Mouse (Mus musculus) right cerebral cortex, adult 2 months (tissue): ENCODE measurements at regions not wholly inside any gene's neighbourhood (a gene's known extent, or its start where the extent isn't known, plus 50 kb on each side); places are given as distances from the start of the nearest gene placed in this dataset.

Source experiments
- DNase-seq, 2 experiments: peaks; one replicate each; pipeline ENCODE4 v3.0.0; 2021 to 2022; ENCODE audit warnings: low spot score in 2 of 2

DNA sequence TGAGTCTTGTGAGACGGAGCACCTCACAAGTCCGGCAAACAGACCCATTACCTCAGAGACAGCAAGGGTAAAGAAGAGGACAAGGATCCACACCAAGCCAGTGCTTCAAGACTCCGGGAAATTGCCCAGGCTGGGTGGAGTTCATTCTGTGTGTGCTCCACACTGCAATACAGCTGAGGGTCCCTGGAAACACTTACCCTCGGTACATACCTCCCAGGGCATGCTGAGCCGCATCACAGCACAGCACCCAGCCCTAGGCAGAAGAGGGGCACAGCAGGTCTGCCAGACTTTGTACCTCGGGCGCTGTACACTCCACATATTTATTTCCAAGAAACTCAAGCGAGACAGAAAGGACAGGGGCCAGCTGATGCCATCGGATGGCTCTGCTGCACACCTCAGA, 54.5 kb upstream of the Cmc1 start:
- no peak for DNase-seq

DNA sequence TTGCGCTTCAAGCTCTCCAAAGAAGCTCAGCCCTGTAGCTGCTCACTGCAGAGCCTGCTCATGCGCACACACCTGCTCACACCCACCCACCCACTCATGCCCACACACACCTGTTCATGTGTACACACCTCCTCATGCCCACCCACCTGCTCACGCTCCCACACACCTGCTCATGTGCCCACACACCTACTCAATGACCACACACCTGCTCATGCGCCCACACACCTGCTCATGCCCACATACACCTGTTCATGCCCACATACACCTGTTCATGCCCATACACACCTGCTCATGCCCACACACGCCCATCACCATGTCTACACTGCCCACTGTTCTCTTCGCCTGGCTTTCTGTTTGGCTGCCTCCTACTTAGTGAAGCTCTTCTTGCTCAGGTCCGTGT, 56.5 kb upstream of the Cmc1 start:
- no peak for DNase-seq

DNA sequence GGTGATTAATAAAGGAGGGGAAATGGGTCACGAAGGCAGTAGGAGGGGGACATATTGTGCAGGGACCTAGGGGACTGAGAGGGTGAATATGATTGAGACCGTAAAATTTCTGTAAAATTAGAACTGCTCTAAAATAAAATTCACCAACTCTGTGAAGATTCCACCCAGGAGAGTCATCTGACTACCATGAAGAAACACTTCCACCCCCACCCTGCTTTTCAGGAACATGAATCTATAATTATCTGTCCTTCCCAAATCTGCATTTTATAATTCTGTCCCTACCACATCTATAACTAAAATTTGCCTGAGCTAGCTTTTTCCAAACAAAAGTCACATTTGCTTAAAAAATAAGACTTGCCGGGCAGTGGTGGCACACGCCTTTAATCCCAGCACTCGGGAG, 69.7 kb upstream of the Cmc1 start:
- no peak for DNase-seq

DNA sequence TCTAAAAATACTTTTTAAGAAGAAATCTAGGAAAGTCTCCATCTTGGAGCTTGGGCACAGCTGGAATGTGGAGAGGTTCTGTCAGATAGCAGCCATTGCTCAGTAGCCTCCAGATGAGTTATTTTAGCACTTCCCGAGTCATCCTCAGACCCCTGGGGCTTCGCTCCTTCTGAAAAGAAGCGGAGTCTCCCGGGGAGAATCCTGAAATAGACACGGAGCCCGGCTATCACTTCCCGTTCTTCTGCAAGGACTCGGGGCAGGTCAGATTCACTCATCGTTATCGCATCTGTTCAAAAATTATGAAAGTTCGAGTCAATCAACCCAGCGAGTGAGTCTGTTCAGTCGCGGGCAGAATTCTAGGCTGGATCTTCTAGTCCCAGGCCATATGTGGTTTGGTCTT, 71.2 kb upstream of the Cmc1 start:
- no peak for DNase-seq

DNA sequence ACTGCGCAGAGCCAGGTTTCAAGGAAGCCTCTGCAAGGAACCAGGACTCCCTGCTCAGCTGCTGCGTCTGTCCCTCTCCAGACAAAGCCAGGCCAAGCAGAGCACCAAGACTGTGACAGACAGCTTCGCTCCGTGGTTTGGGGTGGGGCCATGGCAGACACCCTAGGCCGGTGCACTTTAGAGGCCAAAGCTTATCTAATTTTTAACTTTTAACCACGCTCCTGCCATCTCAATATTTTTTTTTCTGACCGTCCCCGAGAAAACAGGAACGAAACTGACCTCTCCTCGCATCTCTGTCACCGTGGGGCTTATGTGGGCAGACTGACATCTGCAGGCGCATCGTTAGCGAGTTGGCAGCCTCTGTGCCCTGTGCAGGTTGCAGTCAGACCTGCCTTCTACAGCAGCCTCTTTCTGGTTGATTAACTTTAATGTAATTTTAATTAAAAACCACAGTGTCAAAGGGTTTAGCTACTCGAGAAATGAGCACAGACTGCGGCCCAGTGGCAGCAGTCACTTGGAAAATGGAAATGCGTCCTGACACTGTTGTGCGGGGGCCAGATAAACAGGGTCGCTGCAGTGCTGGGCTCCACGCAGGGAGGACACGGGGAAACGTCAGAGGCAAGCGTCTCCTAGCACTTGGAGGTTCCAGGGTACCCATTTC, 77.6 kb upstream of the Cmc1 start:
- no peak for DNase-seq

DNA sequence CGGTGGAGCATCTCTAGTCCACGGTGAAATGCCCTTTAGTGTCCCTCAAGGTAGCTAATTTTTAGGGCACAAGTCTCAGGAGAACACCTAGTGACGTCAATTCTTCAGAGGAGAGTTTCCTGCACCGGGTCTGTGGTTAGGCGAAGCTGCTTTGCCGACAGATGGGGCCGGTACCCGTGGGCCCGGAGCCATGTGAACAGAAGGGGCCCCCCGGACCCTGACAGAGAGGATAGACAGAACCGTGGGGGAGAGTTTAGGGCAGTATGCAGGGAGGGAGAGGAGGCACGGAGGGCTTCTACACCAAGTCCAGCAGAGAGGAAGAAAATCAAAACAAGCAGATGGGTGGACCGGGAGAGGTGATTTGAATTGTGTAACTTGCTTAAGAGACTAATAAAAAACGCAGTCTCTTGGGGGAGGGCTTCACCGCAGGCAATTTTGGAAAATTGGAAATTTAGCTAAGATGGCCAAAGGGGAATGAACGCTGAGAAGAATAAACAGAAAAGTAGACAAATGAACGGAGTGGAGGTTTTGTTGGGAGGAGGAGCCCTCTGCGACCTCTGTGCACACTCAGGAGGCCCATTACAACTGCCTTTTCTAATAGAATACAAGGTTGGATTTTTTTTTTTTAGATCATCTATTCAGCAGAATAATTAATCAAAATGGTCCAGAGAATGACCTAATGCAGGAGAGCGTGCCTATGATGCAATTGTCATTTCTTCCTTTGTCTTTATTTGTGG, 78.9 kb upstream of the Cmc1 start:
- DNase-seq = no peak

DNA sequence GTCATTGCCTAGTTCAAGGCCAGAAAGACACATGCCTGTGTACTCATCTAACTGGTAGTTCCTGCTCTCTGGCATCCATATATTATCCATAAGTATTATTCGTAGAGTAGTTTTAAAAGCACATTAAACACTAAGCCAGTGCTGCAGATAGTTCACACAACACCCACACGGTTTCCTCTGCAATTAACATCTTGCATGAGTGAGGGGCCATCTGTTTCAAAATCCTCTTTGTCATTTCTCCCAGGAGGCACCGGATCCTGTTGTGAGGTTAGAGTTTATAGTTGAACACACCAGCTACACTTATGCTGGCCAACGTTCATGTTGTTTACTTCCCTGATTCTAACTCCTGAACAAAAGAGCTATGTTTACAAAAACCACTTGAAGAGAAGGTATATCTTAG, 90.7 kb upstream of the Cmc1 start:
- peak in 1 of 2 experiments; percentile 21 for DNase-seq

DNA sequence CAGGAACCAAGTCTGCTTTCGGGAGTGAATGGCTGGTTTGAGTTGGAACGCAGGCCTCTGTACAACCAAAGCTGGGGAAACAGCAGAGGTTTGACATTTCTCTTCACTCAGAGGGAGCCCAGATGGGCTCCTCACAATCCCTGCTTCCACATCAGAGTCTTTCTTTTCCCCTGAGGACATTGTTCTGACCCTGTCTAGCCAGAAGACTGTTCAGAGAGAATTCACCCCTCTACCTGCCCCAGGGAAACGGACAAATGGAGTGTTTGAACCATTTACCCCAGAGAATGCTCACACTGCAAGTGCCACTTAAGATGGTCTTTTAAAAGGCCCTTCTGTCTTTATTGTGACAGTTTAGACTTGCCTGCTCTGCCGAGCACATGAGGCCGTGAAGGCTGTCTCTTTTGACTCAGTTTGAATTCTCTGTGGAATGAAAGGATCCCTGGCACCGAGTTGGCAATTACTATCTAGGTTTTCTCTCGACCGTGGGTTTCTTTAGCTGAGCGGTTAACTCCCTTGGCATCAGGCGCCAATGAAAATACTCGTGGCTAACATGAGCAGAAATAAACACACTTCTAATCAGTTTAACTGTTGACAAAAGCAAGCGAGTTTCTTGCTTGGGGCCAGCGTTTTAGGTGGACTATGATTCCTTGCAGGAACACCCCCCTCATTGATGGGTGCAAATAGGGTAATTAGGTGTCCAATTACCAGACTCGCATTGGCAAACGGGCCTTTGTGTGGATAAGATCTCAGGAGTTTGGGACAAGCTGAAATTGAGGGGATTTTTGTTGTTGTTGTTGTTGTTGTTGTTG, 97.0 kb upstream of the Cmc1 start:
- DNase-seq = no peak

DNA sequence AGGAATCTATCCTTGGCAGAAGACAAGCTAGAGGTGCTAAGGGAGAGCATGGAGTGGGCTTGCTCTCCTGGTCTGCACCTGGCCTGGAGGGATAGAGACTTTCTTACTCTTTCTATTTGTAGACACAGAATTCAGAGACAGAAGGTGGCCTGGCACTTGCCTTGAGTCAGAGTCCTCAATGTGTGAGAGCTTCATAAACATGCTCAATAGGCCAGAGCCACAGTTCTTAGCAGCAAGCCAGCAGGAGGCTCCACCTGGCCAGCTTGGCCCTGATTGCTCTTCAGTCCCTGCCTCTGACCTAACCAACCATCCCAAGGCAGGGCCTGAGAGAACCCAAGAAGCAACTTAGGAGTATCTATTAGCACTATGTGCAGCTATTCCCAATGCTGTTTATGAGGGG, 103.9 kb upstream of the Cmc1 start:
- DNase-seq = no peak

DNA sequence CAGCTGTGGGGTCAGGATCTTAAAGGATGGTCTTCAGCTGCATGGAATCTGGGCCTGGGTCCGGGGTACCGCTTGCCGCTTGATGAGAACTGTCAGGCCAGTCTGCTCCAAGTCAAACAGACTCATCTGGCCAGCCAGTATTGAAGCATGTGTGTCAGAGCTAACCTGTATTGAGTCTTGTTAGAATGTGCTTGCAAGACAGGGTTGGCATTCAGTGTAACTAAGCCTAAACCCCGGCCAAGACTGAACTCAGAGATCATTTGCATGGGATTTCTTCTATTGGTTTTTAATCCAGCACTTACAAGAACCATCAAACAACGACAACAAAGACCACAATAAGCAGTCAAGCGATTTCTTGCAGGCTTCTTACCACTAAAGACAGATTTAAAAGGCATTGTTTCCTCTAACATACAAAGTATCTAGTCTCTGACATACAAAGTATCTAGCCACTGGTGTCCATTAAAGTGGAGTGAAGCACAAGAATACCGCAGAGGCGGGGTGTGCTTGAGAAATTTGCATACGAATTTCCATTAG, 105.3 kb upstream of the Cmc1 start:
- DNase-seq = no peak

DNA sequence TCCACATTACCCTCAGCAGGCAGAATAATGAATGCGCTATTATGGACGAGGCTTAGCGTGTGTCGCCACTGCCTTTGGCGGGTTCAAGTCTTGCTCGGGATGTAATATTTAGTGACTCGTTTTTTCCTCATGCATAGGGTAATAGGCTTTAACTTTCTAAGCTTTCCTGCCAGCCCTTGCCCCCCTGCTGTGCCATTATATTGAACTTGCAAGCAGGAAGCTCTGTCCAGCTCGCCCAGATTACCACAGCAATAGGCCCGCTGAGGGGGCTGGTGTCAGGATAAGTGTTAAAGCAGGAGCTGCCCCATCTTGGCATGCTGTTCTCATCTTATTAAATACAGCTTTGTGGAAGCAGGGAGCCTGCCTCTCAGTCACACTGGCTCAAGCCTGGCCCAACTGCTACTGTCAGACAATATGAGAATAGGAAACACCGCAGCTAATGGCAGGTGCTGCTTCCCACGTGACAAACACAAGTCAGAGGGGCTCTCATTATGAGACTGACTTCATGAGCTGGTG, 105.8 kb upstream of the Cmc1 start:
- DNase-seq = no peak

DNA sequence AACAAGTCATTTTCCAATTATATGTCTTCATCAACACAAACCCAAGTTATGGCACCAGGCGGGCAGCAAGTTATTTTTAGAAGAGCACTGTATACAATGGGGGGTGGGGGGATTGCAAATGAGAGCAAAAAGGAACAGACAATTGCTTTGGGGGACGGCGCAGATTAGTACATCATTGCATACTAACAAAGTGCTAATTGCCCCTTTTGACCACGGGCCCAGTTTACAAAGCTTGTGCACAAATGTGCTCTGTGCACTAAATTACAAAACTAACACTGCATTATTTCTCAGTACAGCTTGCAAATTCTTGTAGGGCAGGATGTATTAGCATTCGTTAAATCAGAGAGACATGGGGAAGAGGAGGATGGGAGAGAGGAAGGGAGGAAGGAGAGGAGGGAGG, 116.3 kb upstream of the Cmc1 start:
- DNase-seq = no peak

DNA sequence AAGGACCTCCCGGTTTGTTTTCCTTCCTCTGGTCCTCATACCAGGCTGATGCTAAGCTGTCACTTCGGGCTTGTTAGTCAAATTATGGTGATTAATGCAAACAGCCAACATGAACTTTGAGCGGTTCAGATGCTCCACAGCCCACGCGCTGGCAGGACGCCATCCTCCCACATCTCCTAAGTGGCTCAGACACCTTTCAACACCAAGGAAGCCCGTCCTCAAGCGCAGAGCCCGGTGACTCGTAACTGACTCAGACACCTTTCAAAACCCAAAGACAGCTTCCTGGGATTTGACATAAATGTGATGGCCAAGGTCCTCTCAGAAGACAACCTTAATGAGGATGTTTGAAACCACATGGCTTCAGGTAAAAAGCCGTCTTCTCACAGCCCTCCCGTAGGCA, 121.7 kb upstream of the Cmc1 start:
- no peak for DNase-seq

DNA sequence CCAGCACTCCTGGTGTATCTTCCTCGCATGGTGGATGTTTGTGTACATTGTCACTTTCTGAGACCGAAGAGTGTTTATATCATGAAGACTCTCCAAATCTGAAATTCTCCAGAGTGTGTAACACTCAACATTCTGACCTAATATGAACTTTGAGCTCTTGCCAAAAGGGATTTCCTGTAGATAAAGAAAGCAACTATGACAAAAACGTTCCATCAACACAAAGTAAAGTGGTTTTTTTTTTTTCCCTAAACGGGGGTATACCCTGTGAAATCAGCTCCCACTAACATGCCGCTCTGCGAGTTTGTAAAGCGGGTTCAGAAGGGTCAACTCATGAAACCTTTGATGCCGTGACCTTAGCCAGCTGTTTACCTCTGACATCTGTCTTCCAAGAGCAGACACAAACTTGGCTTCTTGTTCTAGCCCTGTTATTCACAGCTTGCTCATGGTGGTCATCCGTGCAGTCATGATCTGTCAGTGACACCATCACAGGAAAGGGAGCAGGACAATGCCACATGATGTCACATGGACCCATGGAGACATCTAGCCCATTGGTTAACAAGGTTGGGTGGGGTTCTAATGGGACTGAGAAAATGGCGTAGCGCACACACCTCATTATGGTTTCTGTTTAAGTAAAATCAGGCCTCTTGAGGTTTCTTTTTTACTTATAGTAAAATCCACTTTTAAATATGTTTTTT, 122.9 kb upstream of the Cmc1 start:
- DNase-seq = no peak

DNA sequence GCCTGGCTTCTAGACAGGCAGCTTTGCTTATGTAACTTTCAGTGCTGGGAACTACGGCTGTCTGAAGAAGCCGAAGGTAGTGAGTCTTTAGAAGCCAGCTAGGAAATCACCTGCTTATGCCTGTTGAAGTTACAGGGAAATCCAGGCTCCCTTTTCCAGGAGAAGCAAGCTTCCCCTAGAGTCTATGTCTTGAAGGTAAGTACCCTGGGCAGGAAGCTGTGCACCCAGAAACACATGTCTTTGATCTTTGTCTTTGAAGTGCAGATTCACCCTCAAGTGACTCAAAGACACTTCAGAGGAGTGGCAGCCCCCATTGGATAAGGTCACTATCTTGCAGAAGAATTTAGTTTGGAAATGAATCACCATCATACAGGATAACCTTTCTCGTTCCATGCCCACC, 135.5 kb upstream of the Cmc1 start:
- DNase-seq = no peak

DNA sequence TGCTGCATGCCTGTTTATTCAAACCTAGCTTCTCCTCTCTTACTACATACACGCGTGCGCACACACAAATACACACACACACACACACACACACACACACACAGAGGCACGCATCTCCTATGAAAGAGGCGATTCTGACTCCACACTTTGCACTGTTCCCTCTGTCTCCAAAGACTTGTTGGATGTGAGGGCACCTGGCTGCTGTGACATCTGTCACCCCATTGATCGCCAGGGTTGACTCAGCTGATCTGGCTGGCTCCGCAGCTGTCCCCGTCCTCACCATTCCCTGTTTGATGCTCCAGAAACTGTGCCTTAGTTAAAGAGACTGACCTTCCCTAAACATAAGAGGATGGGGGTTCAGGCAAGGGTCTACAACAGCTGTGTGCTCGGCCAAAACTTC, 137.6 kb upstream of the Cmc1 start:
- DNase-seq = no peak

DNA sequence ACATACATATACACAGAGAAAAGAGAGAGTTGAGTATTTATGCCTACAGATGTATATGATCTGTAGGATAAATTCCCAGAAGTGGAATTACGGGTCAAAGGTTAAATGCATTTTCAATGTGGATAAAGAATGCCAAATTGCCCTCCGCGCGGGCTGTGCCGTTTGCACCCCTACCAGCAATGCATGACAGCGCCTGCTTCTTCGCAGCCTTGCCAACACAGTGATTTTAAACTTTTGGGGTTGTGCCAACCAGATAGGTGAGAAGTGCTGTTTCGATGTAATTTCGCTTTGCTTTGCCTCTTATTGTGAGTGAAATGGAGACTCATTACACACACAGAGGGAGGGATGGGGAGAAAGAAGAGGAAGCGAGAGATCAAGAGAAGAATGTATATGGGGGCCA, 142.9 kb upstream of the Cmc1 start:
- no peak for DNase-seq

DNA sequence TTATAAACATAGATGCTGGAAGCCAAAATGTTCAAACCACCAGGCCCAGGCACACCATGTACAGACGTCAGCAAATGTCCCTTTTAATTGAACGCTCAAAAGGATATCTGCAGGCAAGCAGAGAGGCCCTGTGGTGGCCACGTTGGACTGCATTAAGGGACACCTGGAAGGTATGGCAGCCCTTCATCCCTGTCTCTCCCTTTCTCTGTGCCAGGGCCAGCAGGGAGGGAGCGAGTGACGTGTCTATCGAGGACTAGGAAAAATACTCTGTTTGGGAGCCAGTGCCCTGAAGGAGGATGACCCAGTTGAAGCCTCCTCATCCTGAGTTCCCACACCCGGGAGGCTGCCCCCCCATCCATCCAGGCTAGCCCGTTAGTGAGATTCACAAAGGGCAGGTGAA, 144.0 kb upstream of the Cmc1 start:
- DNase-seq = no peak

DNA sequence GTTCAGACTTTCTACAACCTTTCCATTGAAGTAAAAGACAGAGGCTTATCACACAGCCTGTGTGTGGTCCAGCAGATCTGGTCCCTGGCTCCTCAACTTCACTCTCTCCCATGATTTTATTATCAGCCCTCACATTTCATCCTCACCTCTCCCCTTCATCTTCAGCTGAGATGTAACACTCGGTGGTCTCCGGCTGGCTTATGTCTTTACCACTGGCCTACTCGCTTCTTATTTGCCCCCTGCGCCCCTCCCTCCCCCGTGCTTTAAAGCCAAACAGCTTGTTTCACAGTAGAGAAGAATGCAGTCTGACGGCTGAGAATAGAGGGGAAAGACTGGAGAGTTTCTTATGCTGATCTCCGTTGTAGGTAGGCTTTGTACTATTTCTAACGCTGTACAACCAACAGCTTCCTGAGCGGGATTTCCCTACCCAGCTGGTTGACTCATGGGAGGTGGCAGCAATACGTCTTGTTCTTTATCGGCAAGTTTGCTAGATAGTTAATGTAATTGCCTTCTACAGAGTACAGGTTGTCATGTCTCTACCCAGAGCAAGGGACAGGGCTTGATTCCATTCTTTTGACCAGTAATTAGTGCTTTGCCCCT, 152.9 kb upstream of the Cmc1 start:
- no peak for DNase-seq

DNA sequence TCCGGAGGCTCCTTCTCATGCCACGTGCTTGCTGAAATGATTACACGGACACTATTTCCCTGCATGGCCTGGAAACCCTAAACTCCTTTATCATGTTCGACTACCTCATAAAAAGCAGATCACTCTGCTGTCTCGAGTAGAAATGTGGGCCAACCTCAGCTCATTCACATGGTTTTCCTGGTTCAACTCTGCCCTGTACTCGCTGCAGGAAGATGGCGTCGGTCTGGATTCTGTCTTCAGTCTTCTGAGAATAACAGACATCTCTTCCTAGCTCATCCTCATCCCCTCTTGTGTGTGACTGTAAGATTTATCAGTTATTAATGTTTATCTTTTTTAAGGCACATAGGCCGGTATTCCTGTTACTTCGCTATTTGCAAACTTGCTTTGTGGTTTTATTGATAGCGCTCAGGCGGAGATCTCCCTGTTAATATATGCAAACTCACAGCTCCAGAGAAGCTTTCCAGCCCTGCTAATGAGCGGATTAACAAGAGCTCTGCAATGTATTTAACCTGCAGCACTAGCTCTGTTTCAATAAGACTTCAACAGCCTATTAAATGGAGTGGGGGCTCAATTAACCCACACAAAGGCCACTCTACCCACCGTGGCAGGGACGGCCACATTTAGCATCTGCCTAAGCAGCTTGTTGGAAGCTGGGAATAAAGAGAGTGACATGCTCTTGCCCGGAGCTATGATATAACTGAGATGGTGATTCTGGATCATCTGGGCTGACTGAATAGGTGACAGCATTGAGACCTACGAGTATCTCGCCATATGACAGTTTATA, 159.5 kb upstream of the Eomes start:
- DNase-seq = no peak

DNA sequence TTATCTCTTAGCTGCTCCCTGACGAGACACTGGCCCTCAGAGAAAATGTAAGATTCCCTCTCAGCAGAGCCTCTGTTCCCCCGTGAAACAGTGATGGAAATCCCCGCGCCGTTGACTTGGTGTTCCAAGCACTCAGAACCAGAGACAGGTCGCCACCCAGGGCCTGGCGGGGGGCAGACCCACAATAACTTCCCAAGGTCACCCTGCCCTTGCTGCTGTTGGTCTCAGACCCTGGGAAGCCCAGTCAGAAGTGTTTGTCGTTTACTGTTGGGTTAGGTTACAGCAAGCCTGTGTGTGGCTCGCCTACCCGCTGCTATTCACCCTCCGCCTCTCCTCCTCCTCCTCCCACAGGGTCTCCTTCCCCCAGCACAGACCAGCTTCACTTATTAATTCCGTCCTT, 154.2 kb upstream of the Eomes start:
- no peak for DNase-seq
